10 mouse cellular contexts compared by ENCODE assay signal in the genomic region with DNA sequence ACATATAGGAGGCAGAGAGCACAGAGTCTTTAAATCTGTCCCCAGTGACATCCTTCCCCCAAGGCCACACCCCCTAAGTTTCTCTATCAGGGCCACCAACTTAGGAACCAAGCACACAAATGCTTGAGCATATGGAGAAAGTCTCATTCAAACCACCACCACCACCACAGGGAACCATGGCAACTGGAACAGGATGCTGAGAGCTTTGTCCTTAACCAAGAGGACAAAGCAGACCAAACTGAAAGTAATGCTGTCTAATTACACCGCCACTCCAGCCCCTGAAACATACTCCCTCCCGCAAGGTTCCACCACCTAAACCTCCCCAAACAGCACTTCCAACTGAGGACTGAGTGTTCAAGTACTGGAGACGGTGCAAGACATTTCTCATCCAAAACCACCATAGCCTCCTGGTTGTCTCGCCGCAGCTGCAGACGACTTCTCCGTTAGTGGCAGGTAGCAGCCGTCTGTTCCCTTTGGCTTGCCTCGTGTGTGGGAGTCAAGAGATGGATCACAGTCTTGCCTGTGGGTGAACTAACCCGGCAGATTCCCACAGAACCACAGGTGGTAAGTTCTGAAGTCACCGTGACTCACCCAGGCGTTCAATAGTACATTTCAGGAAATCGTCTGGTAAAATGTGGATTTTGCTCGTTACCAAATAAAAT. TPM values are rescaled to one million over a fixed set of nuclear protein-coding genes. Genes with fewer than 3 reads are reported as not detected.
DNase-seq lines count a peak whose midpoint lies in the region; ATAC-seq lines count a peak whose summit lies in the region.
"Had no signal": no experiment of that assay in that cellular context is flagged by ENCODE, and none has a peak within 500 bp of the region (broad histone marks: within the 10 kb centered on the region; RNA-seq: fewer than 3 reads in every experiment).

No protein-coding gene starts in this region.

- H3K36me3 ChIP-seq in forebrain, embryonic 12.5 days (replicated peaks): no peaks in the 10 kb centered on the region
- H3K36me3 ChIP-seq: lung, embryonic 15.5 days; stomach, embryonic 15.5 days had no signal

- no peak overlapping the region for H3K9ac ChIP-seq in forebrain, embryonic 12.5 days
- H3K9ac ChIP-seq: lung, embryonic 15.5 days; stomach, embryonic 15.5 days had no signal

- peak; percentile 51 for DNase-seq in CD4-positive, CD25-positive, alpha-beta regulatory T cell, adult 2 months (ENCODE audit: low read depth, low spot score)
- DNase-seq in Muller cell, postnatal 12 days (ENCODE audit: inconsistent ontology term): peak; percentile 39
- DNase-seq in left cerebral cortex, postnatal 4 days: peak; percentile 31
- DNase-seq in liver (no peak), MN1 (ENCODE audit: low spot score) (no peak)
- no peak for DNase-seq in adrenal gland, postnatal 10 days
- DNase-seq: heart, postnatal 10 days had no signal

- intact Hi-C loops in left cerebral cortex, postnatal 4 days (cut with DNase I): no loop called here

- no peak overlapping the region for H3K4me3 ChIP-seq in forebrain, embryonic 12.5 days (replicated peaks)
- H3K4me3 ChIP-seq: lung, embryonic 15.5 days; stomach, embryonic 15.5 days had no signal

- H3K9me3 ChIP-seq in forebrain, embryonic 12.5 days: no peaks in the 10 kb centered on the region
- H3K9me3 ChIP-seq: lung, embryonic 15.5 days; stomach, embryonic 15.5 days had no signal

- no peak overlapping the region for H3K27ac ChIP-seq in forebrain, embryonic 12.5 days
- H3K27ac ChIP-seq: lung, embryonic 15.5 days; stomach, embryonic 15.5 days had no signal

- H3K4me1 ChIP-seq in forebrain, embryonic 12.5 days: peaks cover 36% of the 10 kb centered on the region
- H3K4me1 ChIP-seq: lung, embryonic 15.5 days; stomach, embryonic 15.5 days had no signal

- peak; percentile 62 for ATAC-seq in forebrain, embryonic 12.5 days (ENCODE audit: low FRiP score)

- no peak overlapping the region; the same call in 1 of the 2 replicates for H3K4me2 ChIP-seq in forebrain, embryonic 12.5 days
- H3K4me2 ChIP-seq: lung, embryonic 15.5 days; stomach, embryonic 15.5 days had no signal

- WGBS in forebrain, embryonic 12.5 days: 44% methylated on average over 14 of the region's 14 CpGs

- no peaks in the 10 kb centered on the region for H3K27me3 ChIP-seq in forebrain, embryonic 12.5 days
- H3K27me3 ChIP-seq: lung, embryonic 15.5 days; stomach, embryonic 15.5 days had no signal

RNA-seq across cellular contexts. Expression of a gene that starts 39.3 kb away (rescaled TPM):
- 4.0 and 5.1 TPM in 2 replicates for polyA plus RNA-seq in forebrain, embryonic 12.5 days (2016; fragmentation: Nextera tagmentation; extraction: Ambion mirVana)
- 10 to 100 TPM; 63.3 to 68.3 TPM for total RNA-seq in left cerebral cortex, postnatal 4 days (2021)
- 10 to 100 TPM; 13.0 to 15.7 TPM for total RNA-seq in adrenal gland, postnatal 10 days (2021)

Comparison
In these comparisons a context has a peak if more than half of its experiments do, and no peak if none do; other contexts are left out.
1. DNase-seq: peak in CD4-positive, CD25-positive, alpha-beta regulatory T cell, adult 2 months (single experiment), Muller cell, postnatal 12 days (single experiment) and left cerebral cortex, postnatal 4 days (single experiment); none in liver (single experiment), adrenal gland, postnatal 10 days (single experiment) and MN1 (single experiment).